Mouse (Mus musculus) kidney, adult 11 months (tissue): ENCODE measurements around the gene Smim20.
A peak's percentile ranks its signal among the peaks of the same experiment; 100 is the strongest.

Experiments
- DNase-seq: peaks from one replicate; pipeline ENCODE4 v3.0.0; 2022

Gene Smim20

GRCm38 (mm10) chr5:53266931-53267853 lies at the start of gene Smim20:
Gene Smim20 (plus strand): TSS chr5:53267083.
- DNase-seq, result peak; percentile 80

GRCm38 (mm10) chr5:53225434-53225833 lies 41.4 kb upstream of the Smim20 start:
- DNase-seq, result no peak

DNA sequence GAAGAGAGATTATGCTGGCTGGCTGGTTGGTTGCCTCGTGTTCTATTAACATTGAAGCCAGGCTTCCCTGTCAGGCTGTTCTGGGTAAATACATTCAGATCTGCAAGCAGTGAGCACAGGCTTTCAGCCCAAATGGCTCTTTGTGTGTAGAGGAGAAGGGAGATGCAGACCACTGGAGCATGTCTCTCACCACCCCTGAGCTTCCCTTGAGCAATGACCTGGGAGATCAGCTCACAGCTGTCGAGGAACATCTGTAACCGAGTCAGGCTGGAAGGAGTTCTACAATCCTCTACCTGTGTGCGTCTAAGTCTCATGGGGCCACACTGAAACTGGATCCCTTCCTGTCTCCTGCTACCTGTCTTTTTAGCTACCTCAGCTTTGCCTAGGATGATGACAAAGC lies 36.3 kb upstream of the Smim20 start:
- no peak for DNase-seq

DNA sequence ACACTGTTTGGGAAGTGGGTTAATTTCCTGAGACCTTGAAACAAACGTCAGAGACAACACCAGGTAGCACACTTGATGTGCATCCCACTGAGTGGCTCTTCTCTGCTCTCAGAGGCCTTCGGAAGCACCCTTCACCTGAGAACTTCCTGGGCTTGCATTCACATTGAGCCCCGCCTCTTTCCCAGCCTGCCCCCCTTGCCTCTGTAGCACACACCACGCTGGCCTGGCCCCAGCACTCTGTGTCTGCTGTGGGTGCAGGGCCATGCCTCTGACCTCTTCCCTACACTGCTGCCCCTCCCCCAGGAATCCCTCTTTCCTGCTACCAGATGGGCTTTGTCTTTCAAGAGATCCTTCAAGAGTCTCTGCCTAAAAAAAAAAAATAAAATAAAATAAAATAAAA lies 31.3 kb upstream of the Smim20 start:
- DNase-seq, result no peak

DNA sequence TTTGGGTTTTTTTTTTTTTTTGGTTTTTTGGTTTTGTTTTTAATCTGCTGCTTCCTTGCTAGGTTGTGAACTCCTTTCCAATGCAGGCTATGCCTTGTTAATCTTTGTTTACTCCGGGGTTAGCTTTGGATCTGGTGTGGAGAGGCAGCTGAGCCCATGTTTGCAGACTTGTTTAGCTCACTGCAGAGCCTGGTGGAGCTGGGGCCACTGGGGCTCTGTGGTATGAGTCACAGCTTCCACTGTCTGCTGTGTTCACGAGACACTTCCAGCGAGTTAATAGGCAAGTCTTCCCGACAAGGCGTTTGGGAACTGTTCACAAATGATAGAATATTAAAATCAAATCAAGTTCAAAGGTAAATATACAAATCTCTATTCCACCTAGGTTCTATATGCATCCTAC lies 30.7 kb upstream of the Smim20 start:
- DNase-seq, result no peak

DNA sequence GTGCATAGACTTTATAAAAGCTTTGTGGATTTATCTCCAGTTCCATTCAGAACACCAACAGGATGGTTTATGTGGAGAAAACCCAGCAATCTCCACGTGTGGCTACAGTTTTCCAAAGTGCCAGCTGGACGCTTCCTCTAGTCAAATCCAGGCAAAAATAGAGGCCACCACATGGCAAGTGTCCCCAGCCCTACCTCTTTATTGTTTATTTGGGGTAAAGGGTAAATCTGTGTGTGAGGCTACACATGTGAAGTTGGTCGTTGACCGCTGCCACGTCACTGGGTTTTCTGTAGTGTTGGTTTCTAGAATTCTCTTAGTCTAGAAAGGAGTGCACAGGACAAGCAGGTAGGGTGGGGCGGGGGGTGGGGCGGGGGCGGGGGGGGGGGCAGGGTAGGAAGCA lies 30.1 kb upstream of the Smim20 start:
- DNase-seq, result no peak

DNA sequence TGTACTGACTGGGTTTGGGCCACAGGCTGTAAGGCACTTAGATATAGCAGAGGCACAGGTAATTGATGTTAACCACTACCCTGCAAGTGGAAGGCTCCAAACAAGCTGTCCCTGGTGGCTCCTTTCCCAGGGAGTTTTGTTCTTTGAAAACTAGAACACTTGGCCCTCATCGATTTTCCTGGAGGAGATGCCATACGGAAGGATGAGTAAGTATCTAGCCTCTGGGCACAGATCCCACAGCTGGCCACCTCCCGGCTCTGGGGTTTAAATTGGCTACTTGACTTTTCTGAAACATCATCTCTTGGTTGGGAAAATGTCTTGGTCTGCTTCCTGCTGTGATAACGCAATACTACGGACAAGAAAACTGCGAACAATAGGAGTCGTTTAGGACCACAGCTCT lies 28.1 kb upstream of the Smim20 start:
- no peak for DNase-seq

GRCm38 (mm10) chr5:53239189-53239588 lies 27.7 kb upstream of the Smim20 start:
- no peak for DNase-seq

GRCm38 (mm10) chr5:53239831-53240440 lies 26.9 kb upstream of the Smim20 start:
- DNase-seq, result no peak

DNA sequence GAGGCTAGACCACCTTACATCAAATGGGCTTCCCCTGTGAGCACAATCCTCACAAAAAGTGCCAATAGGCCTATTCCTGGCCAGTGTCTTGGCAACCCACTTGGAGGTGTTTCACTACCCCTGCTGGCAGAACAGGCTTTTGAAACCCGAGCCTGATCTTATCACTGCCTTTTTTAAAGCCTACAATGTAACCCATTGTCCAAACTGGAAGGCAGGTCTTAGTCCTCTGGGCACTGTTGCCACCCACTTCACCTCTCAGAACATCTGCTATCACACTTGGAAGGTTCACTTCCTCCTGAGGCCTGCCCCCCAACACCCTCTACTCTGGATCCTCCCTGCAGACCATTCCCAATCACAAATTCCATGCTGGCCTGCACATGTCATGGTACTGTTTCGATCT lies 25.8 kb upstream of the Smim20 start:
- no peak for DNase-seq

DNA sequence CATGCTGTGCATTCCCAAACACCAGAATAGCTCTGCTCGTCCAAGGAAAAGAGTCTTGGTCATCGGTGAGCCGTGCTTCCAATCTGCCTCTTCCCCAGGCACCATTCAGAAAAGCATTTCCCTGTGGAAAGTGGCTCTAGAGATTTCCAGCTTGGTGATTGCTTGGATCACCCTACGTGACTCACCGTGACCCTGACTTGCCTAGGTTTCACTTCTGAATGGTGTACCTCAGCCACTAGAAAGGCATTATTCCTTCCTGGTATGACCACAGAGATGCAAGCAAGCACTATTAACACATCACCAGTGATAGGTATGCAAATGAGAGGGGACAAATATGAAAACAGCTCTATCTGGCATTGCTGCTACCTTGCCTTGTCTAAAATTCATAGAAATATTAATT lies 24.9 kb upstream of the Smim20 start:
- DNase-seq, result no peak

GRCm38 (mm10) chr5:53242865-53243499 lies 23.9 kb upstream of the Smim20 start:
- DNase-seq, result no peak

DNA sequence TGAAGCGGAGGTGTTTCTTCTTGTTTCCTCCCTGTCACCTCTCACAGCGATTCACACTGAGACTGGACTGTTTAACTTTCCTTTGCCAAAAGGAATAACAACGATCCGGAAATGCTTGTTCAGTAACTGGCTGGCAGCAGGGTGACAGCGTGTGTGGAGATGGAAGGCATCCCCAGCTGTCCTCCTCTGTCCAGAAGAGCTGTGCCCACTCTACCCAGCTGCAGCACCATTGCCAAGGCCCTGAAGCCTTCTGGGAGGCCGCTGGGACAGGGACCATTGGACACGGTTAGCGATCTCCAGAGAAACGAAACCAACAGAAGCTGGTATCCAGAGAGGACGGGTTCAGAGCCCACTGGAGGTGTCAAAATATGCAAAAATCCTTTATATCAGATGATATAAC lies 22.9 kb upstream of the Smim20 start:
- no peak for DNase-seq

DNA sequence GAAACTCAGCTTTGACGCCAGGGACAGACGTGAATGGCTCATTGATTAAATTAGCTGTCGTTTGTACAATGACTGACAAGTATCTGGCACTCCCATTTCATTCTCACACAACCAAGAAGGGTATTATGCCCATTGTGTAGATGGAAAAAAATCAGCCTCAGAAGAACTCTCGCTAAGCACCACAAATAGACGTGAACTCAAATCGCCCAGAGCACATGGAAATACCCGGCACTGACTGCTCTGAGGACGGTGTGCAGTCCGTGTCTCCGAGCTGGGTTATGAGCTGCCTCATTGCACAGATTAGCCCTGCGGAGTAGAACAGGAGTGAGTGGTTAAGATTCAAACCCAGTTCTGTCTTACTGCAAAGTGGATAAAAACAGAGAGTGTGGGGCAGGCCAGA lies 18.4 kb upstream of the Smim20 start:
- DNase-seq, result no peak

DNA sequence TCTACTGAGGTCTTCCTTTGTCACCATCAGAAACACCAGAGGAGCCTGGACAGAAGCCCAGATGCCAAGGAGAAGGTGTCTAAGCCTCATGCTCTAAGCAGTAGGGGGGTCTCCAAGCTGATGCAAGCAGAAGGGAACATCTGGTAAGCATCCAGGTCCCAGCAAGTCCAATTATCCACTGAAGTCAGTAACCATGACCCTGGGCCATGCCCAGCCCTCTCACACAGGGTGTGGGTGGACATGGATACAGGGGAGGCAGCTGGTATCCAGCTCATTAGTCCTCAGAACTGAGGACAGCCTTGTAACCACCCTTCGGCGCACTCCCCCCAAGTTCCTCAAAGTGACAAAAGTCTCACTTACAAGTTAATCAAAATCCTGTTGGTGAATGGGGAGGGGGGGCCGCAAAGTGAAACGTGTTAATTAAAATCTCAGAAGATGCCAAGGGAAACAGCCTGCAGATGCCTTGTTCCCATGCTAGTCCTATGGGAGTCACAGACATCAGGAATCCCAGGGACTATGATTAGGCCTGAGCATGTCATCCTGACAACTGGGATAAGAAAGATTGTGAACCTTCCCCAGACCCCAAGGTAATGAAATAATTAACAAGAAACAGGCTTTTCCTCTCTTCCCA lies 17.3 kb upstream of the Smim20 start:
- no peak for DNase-seq

DNA sequence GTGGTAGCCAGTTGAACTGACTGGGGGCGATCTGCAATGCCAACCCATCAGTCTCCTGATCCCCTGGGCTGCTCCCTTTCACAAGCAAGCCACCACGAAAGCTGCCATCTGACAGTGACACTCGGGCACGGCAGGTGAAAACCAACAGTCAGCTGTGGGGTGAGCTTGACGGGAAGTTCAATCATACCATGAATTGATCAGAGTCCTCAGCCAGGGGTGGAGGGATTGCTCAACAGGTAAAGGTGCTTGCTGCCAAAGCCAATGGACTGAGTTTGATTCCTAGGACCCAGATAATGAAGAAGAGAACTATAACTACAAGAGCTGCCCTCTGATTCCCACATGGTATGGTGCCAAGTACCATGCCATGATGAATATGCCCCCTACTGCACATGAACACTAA lies 12.7 kb upstream of the Smim20 start:
- DNase-seq, result no peak

DNA sequence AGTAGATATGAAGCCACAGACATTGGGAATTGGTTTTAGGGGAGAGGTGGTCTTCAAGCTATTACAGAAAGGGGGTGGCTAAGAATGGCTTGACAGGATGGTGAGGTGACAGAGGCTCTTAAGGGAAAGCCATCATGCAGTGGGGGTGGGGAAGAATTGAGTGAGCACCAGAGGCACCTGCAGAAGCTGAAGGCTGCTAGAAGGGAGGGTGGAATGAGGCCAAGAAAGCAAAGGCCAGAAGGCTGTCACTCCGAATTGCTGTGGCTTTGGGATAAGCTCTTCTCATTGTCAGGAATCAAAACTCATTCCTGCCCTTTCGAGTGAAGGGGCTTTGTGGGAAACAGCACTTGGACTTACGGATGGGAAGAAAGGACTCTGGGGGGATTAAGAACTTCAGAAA lies 12.1 kb upstream of the Smim20 start:
- DNase-seq, result no peak

- DNase-seq, result no peak
These were observed 8.7 kb upstream of the Smim20 start for GRCm38 (mm10) chr5:53258038-53258786.

DNA sequence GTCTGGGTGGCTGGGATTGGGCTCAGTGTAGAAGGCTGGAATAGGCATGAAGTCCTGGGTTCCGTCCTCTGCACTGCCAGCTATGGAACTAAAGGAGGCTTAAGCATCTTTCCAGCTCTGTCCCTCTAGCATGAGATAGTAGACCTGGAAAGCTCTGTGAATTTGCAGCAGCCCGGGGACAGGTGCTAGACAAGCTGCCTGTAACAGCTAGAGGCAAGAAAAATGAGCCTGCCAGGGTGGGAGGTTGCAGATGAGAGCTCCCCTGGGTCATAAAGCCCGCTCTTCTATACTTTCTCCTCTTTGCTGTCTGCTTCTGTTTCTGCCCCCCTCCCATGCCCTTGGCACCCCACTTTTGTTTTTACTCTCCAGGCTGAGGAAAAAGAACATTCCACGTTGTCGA lies 7.0 kb upstream of the Smim20 start:
- DNase-seq, result no peak

GRCm38 (mm10) chr5:53261999-53262398 lies 4.9 kb upstream of the Smim20 start:
- no peak for DNase-seq

GRCm38 (mm10) chr5:53264061-53264460 lies 2.8 kb upstream of the Smim20 start:
- no peak for DNase-seq

DNA sequence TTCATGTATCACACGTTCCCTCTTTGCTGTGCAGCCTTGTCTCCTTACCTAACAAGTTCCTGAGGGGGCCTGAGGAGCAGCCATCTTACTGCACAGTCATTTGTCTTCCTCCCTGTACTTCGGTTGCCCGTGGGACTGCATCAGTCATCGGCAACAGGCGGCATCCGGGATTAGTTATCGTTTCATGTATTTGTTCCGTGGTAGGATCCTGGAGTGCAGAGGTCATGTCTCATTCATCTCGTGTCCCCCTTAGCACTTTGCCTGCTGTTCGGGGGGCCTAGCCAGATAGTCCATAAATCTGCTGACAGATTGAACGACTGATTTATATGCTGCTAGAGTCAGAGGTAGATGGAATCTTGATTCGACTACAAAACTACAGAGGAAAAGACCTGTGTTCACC lies 1.1 kb upstream of the Smim20 start:
- DNase-seq, result no peak

GRCm38 (mm10) chr5:53266181-53266580 lies 702 bp upstream of the Smim20 start:
- no peak for DNase-seq
